Mouse (Mus musculus): ENCODE data around the gene Klf13. TPM values are rescaled to one million over a fixed set of nuclear protein-coding genes. Genes with fewer than 3 reads are reported as not detected.

Klf13 gene
- total and polyA plus RNA-seq, 2 experiments from 2014 or later, result 32.0 TPM

DNA sequence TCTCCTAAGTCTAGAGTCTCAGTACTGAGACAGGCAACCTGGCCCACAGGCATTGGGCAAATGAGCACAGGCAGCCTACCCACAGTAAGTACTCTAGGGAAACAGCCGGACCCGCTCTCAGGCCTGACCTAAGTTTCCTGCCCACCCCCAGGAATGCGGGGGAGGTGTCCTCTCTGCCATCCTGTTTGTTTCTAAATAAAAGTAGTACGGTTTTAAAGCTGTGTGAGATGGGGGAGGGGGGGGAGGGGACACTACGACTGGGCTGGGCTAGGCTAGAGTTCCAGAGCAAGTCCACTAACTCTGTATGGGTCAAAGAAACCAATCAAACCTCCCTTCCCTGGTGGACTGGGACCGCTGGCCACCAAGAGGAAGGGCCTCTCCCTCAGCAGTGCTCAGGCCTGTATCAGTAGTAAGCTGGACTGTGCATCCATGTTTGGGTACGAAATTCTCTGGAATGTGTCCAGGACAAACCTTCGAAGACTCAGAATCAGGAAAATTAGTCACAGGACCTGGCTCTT, 51.6 kb downstream of the Klf13 start:
- no peaks in the 10 kb centered on the region for H3K27me3 ChIP-seq (ENCODE audit: insufficient read depth, low read length)
- no peak for ATAC-seq
- no peak for DNase-seq
- H3K4me3 ChIP-seq (ENCODE audit: low read depth, low read length), result no peak overlapping the region
- peaks cover 21% of the 10 kb centered on the region for H3K36me3 ChIP-seq (ENCODE audit: insufficient read depth)
- no peak for TF ChIP-seq CTCF (IDR thresholded peaks at IDR 0.05; ENCODE audit: low read depth)
- no peak overlapping the region for H3K9ac ChIP-seq
- 71% methylated on average over 8 of the region's 8 CpGs for WGBS
- H3K9me3 ChIP-seq (ENCODE audit: low read length), result no peaks in the 10 kb centered on the region
- no peak overlapping the region for H3K4me2 ChIP-seq (ENCODE audit: low read depth)
- H3K4me1 ChIP-seq (ENCODE audit: insufficient read depth), result no peaks in the 10 kb centered on the region
- H3K27ac ChIP-seq (ENCODE audit: low read depth, low read length), result no peak overlapping the region

DNA sequence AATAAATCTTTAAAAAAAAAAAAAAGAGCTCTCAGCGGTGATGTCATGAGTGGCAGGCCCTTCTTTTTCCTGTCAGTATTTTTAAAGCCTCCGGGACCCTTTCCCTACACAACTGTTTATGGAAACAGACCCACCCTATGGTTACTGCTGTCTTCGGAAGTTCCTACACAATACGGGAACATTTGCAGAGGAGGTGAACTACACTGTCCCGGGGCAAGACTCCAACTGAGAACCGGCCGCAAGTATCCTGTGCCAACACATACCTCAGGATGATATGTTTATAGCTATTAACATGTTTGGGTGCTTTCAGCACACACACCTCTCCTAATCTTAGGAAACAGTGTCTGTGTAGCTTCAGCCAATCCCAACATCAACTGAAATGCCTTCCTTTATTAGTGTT, 53.7 kb downstream of the Klf13 start:
- Histone ChIP-seq H3K27ac (ENCODE audit: low read depth, low read length) (no peak overlapping the region), H3K4me1 (ENCODE audit: insufficient read depth) (no peaks in the 10 kb centered on the region), H3K4me2 (ENCODE audit: low read depth) (no peak overlapping the region), H3K4me3 (ENCODE audit: low read depth, low read length) (no peak overlapping the region), H3K27me3 (ENCODE audit: insufficient read depth, low read length) (no peaks in the 10 kb centered on the region), H3K9me3 (ENCODE audit: low read length) (no peaks in the 10 kb centered on the region), H3K36me3 (ENCODE audit: insufficient read depth) (peaks cover 10% of the 10 kb centered on the region; the same call in 1 of the 2 replicates), H3K9ac (no peak overlapping the region)
- no peak for DNase-seq
- WGBS, result 87% methylated on average over 7 of the region's 7 CpGs
- no peak for ATAC-seq
- TF ChIP-seq CTCF (IDR thresholded peaks at IDR 0.05; ENCODE audit: low read depth), result no peak

DNA sequence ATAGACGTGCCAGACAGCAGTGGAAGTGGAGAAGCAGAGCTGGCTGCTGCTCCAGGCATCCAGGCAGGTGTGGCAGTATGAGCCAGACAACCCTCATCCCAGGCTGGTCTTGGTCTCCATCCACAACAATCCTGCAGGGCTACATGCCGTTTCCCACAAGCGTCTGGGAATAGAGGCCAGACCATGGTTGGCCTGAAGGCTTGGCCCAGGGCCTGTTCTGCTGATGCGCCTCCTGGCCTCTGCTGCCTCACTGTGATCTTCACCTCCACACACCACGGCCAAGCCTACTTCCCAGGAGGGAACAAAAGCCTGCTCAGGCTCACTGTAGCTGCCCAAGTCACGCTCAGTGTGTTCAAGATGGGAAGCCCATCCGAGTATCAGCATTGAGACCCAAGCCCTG, 56.0 kb downstream of the Klf13 start:
- Histone ChIP-seq H3K4me1 (ENCODE audit: insufficient read depth) (no peaks in the 10 kb centered on the region), H3K9me3 (ENCODE audit: low read length) (no peaks in the 10 kb centered on the region), H3K9ac (no peak overlapping the region), H3K4me2 (ENCODE audit: low read depth) (no peak overlapping the region), H3K4me3 (ENCODE audit: low read depth, low read length) (no peak overlapping the region), H3K36me3 (ENCODE audit: insufficient read depth) (no peaks in the 10 kb centered on the region), H3K27me3 (ENCODE audit: insufficient read depth, low read length) (no peaks in the 10 kb centered on the region), H3K27ac (ENCODE audit: low read depth, low read length) (no peak overlapping the region)
- no peak for TF ChIP-seq CTCF (IDR thresholded peaks at IDR 0.05; ENCODE audit: low read depth)
- 79% methylated on average over 7 of the region's 7 CpGs for WGBS
- DNase-seq (no peak), ATAC-seq (no peak)

DNA sequence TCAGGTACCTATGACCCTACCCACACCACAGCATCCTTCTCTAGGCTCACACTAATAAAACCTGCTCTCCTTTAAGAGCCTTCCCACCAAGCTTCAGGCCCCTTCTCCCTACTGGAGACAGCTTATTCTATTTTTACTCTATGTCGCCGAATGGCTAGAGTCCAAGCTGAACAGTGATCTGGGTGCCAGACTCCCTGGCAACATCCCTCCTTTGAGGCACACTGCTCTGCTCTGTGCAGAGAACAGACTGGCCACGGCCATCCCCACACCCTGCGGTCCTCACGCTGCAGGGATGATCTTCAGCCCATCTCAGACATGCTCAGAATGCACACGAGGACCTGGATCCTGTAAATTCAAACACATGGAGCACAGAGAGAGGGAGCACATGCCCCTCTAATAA, 59.1 kb downstream of the Klf13 start:
- no peak overlapping the region for H3K4me3 ChIP-seq (ENCODE audit: low read depth, low read length)
- H3K36me3 ChIP-seq (ENCODE audit: insufficient read depth), result no peaks in the 10 kb centered on the region
- H3K9me3 ChIP-seq (ENCODE audit: low read length), result no peaks in the 10 kb centered on the region
- DNase-seq (peak; percentile 70), ATAC-seq (peak; percentile 91)
- TF ChIP-seq CTCF (IDR thresholded peaks at IDR 0.05; ENCODE audit: low read depth), result no peak
- H3K9ac ChIP-seq, result no peak overlapping the region
- H3K27ac ChIP-seq (ENCODE audit: low read depth, low read length), result no peak overlapping the region
- no peaks in the 10 kb centered on the region for H3K4me1 ChIP-seq (ENCODE audit: insufficient read depth)
- no peak overlapping the region for H3K4me2 ChIP-seq (ENCODE audit: low read depth)
- WGBS, result 42% methylated on average over 6 of the region's 6 CpGs
- H3K27me3 ChIP-seq (ENCODE audit: insufficient read depth, low read length), result no peaks in the 10 kb centered on the region

DNA sequence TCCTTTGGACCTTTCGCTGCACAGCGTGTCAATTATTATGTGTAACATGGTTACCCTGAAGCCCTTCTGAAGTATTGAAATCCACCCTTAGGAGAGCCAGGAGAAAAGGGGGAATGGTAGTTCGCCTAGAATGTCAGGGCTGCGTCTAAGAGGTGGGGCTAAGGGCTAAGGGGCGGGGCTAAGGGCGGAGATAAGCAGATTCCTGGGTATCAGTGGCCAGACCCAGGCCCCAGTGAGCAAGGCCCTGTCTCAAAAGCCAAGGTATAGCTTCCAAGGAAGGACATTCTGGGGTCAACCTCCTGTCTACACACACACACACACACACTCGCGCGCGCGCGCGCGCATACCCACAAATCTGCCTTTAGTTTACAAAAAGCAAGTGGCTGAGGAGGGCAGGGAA, 61.1 kb downstream of the Klf13 start:
- H3K4me1 ChIP-seq (ENCODE audit: insufficient read depth), result no peaks in the 10 kb centered on the region
- H3K27me3 ChIP-seq (ENCODE audit: insufficient read depth, low read length), result no peaks in the 10 kb centered on the region
- no peaks in the 10 kb centered on the region for H3K9me3 ChIP-seq (ENCODE audit: low read length)
- 31% methylated on average over 14 of the region's 14 CpGs for WGBS
- H3K36me3 ChIP-seq (ENCODE audit: insufficient read depth), result no peaks in the 10 kb centered on the region
- no peak for TF ChIP-seq CTCF (IDR thresholded peaks at IDR 0.05; ENCODE audit: low read depth)
- no peak overlapping the region for H3K4me3 ChIP-seq (ENCODE audit: low read depth, low read length)
- H3K9ac ChIP-seq, result no peak overlapping the region
- H3K27ac ChIP-seq (ENCODE audit: low read depth, low read length), result no peak overlapping the region
- ATAC-seq (no peak), DNase-seq (no peak)
- H3K4me2 ChIP-seq (ENCODE audit: low read depth), result no peak overlapping the region

DNA sequence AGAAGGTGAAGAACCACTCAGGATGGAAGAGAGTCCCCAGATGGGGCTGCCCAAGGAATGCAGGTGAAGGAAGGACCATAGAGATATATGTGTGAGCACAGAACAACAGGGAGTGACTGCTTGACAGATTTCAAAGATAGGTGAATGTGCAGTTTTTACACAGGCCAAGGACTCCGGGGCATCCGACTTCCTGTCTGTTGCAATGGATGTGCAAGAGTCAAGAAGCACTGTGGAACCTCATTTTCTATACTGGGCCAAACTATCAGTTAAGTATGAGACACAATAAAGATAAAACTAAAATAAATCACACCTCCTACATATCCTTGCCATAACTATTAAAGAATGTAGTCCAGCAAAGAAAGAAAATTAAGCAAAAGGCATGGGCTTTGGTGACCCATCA, 62.1 kb downstream of the Klf13 start:
- Histone ChIP-seq H3K4me2 (ENCODE audit: low read depth) (no peak overlapping the region), H3K9ac (no peak overlapping the region), H3K27ac (ENCODE audit: low read depth, low read length) (no peak overlapping the region), H3K27me3 (ENCODE audit: insufficient read depth, low read length) (no peaks in the 10 kb centered on the region), H3K36me3 (ENCODE audit: insufficient read depth) (no peaks in the 10 kb centered on the region), H3K4me3 (ENCODE audit: low read depth, low read length) (no peak overlapping the region), H3K4me1 (ENCODE audit: insufficient read depth) (no peaks in the 10 kb centered on the region), H3K9me3 (ENCODE audit: low read length) (no peaks in the 10 kb centered on the region)
- TF ChIP-seq CTCF (IDR thresholded peaks at IDR 0.05; ENCODE audit: low read depth), result no peak
- DNase-seq (no peak), ATAC-seq (no peak)
- WGBS, result 96% methylated on average over 2 of the region's 2 CpGs

DNA sequence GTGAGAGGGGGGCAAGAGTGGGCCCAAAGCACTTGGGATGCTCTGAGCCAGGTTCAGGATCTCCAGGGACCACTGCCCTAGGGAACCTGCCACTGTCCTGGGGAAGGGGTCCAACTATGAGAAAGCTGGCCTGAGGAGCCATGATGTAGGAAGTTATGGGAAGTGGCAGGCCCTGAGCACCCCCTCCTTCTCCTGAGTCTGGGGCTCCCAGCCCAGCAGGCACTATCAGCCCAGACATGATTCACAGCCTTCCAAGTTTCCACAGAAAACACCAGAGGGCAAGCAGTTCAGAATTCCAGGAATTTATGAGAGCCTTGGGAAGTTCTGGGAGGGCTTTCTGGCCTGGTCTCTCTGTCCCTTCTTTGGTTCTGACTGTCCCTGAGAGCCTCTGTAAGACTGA, 63.0 kb downstream of the Klf13 start:
- H3K27me3 ChIP-seq (ENCODE audit: insufficient read depth, low read length), result no peaks in the 10 kb centered on the region
- no peaks in the 10 kb centered on the region for H3K4me1 ChIP-seq (ENCODE audit: insufficient read depth)
- H3K36me3 ChIP-seq (ENCODE audit: insufficient read depth), result no peaks in the 10 kb centered on the region
- H3K9ac ChIP-seq, result no peak overlapping the region
- TF ChIP-seq CTCF (IDR thresholded peaks at IDR 0.05; ENCODE audit: low read depth), result no peak
- ATAC-seq, result no peak
- H3K4me3 ChIP-seq (ENCODE audit: low read depth, low read length), result no peak overlapping the region
- H3K4me2 ChIP-seq (ENCODE audit: low read depth), result no peak overlapping the region
- no peak for DNase-seq
- no peaks in the 10 kb centered on the region for H3K9me3 ChIP-seq (ENCODE audit: low read length)
- no peak overlapping the region for H3K27ac ChIP-seq (ENCODE audit: low read depth, low read length)

DNA sequence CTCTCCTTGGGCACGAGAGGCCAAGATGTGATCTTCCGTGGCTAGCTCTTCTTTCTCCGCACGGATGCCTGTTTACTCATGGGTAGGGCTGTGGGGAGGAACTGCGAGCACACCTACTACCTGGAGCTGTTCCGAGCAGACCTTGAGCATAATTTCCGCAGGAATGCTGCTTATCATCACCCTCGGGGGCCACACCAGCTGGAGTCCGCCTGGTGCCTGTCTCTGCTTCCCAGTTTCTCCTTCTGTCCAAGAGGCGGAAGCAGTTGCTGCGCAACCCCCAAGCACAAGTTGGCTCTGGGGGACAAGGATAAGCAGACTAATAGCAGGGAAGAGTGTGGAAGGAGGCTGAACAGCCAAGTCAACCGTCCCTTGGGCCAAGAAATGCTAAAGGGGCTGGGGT, 64.8 kb downstream of the Klf13 start:
- Histone ChIP-seq H3K4me1 (ENCODE audit: insufficient read depth) (no peaks in the 10 kb centered on the region), H3K27me3 (ENCODE audit: insufficient read depth, low read length) (no peaks in the 10 kb centered on the region), H3K36me3 (ENCODE audit: insufficient read depth) (no peaks in the 10 kb centered on the region), H3K27ac (ENCODE audit: low read depth, low read length) (no peak overlapping the region), H3K4me2 (ENCODE audit: low read depth) (no peak overlapping the region), H3K4me3 (ENCODE audit: low read depth, low read length) (no peak overlapping the region), H3K9me3 (ENCODE audit: low read length) (no peaks in the 10 kb centered on the region), H3K9ac (no peak overlapping the region)
- WGBS, result 77% methylated on average over 12 of the region's 12 CpGs
- TF ChIP-seq CTCF (IDR thresholded peaks at IDR 0.05; ENCODE audit: low read depth), result no peak
- ATAC-seq (no peak), DNase-seq (no peak)

Data from forebrain, postnatal 0 days (tissue).